Mouse (Mus musculus) CH12.LX (cell line): Measurements from ENCODE around the gene Yy2.

Experiments used
- CTCF ChIP-seq, 2 experiments: IDR thresholded peaks in 1 of 2; conservative IDR thresholded peaks in 1 of 2; 2 replicates each; pipeline ENCODE4 v1.5.1; 2011 to 2012; ENCODE audit warnings: low read depth in 2 of 2, low read length in 2 of 2, improper control_type of control experiment in 1 of 2, inconsistent platforms in 1 of 2, mild to moderate bottlenecking in 1 of 2, moderate library complexity in 1 of 2
- ELF1 ChIP-seq: IDR thresholded peaks from 2 replicates; pipeline ENCODE4 v1.6.1; 2014; ENCODE audit warnings: low read depth, mild to moderate bottlenecking, inconsistent platforms, low read length, improper control_type of control experiment
- EP300 ChIP-seq: IDR thresholded peaks from 2 replicates; pipeline ENCODE4 v1.6.1; 2011; ENCODE audit warnings: low read length, improper control_type of control experiment
- MXI1 ChIP-seq: IDR thresholded peaks from 2 replicates; pipeline ENCODE4 v1.6.1; 2011; ENCODE audit warnings: mild to moderate bottlenecking, low read depth, low read length, improper control_type of control experiment
- MYC ChIP-seq: IDR thresholded peaks from 2 replicates; pipeline ENCODE4 v1.6.1; 2011; ENCODE audit warnings: low read depth, mild to moderate bottlenecking, improper control_type of control experiment, low read length
- POLR2A ChIP-seq: IDR thresholded peaks from 2 replicates; pipeline ENCODE4 v1.6.1; 2011; ENCODE audit warnings: low read depth, mild to moderate bottlenecking, improper control_type of control experiment, low read length
- TBP ChIP-seq: conservative IDR thresholded peaks from 2 replicates; pipeline ENCODE4 v1.6.1; 2011; ENCODE audit warnings: low read depth, low read length, improper control_type of control experiment
- UBTF ChIP-seq: IDR thresholded peaks from 2 replicates; pipeline ENCODE4 v1.6.1; 2012; ENCODE audit warnings: low read depth, mild to moderate bottlenecking, inconsistent platforms, low read length, improper control_type of control experiment, moderate library complexity
- USF2 ChIP-seq: conservative IDR thresholded peaks from 2 replicates; pipeline ENCODE4 v1.6.1; 2011; ENCODE audit warnings: low read depth, low read length, improper control_type of control experiment
- ZNF384 ChIP-seq: IDR thresholded peaks from 2 replicates; pipeline ENCODE4 v1.6.1; 2012; ENCODE audit warnings: low read depth, low read length, improper control_type of control experiment, inconsistent platforms

DNA sequence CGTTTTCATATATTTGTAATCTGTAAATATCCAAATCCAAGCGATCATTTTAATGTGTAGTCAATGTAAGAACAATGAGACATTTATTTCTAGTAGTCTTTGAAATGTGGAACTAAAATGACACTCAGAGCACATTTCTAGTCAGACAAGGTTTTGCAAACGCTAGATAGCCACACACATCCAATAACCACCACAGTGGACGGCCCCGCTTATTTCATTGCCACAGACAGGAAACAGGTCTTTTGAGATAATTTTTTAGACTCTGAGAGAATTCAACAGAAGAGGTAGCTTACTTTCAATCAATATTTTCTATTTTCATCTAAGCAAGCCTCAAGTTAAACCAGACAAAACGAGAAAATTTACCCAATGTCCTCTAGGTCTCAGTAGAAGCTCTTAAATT, 27.1 kb upstream of the Yy2 start:
- TF ChIP-seq USF2: no peak
- no peak for TF ChIP-seq CTCF (conservative IDR thresholded peaks at IDR 0.05 in 1 of 2, IDR thresholded peaks at IDR 0.05 in 1 of 2; ENCODE audit: low read depth in 2 of 2, low read length in 2 of 2)
- no peak for TF ChIP-seq ELF1
- TF ChIP-seq POLR2A: no peak
- no peak for TF ChIP-seq MYC
- TF ChIP-seq UBTF: no peak
- no peak for TF ChIP-seq EP300
- no peak for TF ChIP-seq ZNF384
- TF ChIP-seq MXI1: no peak
- TF ChIP-seq TBP: no peak
